Mouse (Mus musculus) kidney, adult 2 months (tissue): ENCODE measurements around the gene Zbtb20.

Source experiments
- CTCF ChIP-seq: fragments of 200-500 bp; conservative IDR thresholded peaks from 2 replicates; pipeline ENCODE4 v1.5.1; 2011; ENCODE audit warnings: low read depth, mild to moderate bottlenecking, control low read depth, low read length, moderate library complexity, mixed read lengths; ENCODE audit not compliant: insufficient read depth, insufficient read length
- POLR2A ChIP-seq: fragments of 200-500 bp; IDR thresholded peaks from one replicate; pipeline ENCODE4 v1.6.1; 2011; ENCODE audit warnings: low read depth, low read length, control low read depth

DNA sequence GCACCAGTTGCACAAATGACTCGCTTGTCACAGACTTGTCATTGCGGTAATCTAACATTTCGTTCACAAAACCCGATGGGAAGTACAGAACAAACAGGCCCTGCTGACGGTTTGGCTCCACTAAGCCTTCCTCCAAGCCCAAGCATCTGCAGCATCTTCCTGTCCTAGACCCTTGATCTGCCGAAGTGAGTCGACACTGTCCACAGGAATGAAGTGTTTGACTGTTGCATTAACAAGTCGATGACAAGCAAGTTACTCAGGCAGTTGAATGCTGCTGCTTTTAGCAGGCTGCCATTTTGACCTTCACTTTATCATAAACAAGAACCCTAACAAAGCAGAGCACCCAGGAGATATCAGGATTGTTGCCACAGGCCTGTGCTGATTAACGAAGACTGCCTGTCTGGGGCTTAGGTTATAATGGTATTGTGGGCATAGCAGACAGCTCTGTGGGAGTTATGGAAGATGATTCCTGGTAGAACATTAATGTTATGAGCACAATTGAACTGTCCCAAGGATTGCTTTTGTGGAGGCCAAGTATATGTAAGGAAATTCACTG lies 518.4 kb downstream of the Zbtb20 start:
- TF ChIP-seq CTCF: no peak
- TF ChIP-seq POLR2A: no peak
